Mouse (Mus musculus): Measurements from ENCODE around the gene Pfn4. TPM values are rescaled to one million over a fixed set of nuclear protein-coding genes. Genes with fewer than 3 reads are reported as not detected.
"Not testable (repeated sequence)": the region's sequence is repeated elsewhere in the genome, so short reads cannot be mapped to it uniquely, and the experiment has no call there.

Pfn4 gene
- polyA plus RNA-seq (2021), result 0.53 TPM

DNA sequence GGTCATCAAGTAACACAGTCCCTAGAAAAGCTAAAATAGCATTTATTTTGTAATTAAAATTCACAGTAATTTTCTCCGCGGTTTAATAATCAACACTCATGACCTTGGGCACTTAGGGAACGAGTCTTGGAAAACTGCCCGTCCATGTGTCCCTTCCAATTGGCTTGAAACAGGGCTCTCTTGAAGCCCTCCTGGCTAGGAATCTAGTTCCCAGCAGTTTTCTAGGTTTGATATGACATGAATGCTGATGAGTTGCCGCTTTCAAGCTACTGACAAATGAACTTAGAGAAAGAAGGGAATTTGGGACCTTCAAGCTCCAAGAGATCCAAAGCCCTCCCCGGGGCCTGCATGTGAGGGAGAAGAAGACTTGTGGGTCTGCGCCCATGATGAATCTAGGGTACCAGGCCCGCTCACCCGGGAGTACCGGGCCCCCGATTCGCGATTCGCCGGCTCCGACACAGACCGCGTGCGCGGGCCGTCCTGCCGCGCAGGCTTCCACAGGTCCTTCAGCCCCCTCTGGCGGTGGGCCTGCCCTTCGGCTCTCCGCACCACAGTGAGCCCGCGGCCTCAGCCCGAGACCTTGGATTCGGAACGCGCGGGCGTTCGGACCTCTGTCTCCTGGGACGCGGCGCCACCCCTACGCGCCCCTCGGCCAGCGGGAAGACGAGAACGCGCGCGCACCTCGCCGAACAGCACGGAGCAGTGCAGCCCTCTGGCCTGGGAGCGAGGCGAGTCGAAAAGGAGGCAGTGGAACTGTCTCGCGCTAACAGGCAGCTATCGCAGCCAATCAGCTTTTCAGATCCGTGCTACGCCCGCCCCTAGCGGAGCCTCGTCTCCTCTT, at the start of gene Pfn4, which contains the start of gene Fam228b:
Gene Pfn4, plus strand, starts transcription at position 531 of the 841 bp plus-strand sequence.
Gene Fam228b, minus strand, starts transcription at position 776 of the 841 bp plus-strand sequence.
- CTCF ChIA-PET, result interaction anchor here (0.7 to 1.9 kb wide), 9 partner anchors 9 to 842 kb away, joined by 3 to 8 read pairs (median 4); no protein-coding TSS in a partner anchor
- POLR2A ChIA-PET, result interaction anchor here (0.9 kb wide), 1 partner anchor 48 kb away, joined by 3 read pairs; the partner anchor contains the start of gene Sf3b6
- peak; percentile 100 for TF ChIP-seq CTCF (IDR thresholded peaks at IDR 0.05)
- peak; percentile 30 for DNase-seq (ENCODE audit: low read depth, low spot score)
- in situ Hi-C loops (cut with MboI; ENCODE audit: low pct_unique_long_range_greater_than_20kb), result no loop called here
- H3K27me3 ChIP-seq, result no peaks in the 10 kb centered on the region
- ATAC-seq, result peak; percentile 98

DNA sequence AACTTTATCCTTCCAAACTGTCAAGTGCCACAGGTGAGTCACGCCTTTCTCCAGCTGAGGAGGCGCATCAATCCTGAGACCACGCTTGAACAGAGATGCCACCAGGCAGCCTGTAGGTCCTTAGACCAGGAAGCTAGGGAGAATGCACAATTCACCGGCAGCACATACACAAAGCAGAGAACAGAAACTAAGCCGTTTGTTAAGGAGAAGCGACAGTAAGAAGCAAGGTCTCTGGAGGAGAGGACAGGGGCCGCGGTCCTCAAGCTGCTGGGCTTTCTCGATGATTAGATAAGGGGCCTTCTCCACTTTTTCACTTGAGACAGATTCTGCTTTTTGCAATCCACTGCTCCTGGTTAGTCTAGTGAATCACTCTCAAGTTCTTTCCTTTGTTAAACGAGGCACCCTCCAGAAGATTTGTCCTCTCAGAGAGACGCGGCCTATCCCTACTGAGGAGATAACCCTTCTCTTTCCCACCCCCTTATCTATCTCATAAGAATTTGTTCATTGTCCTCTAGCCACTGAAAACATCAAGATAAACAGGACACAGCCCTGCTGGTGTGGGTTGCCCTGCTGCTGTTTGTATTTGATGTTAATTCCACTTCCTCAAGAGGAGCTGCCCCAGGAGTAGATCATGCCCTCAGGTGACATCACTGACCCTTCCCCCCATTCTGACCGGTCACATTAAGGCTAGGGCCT, 49.6 kb upstream of the Pfn4 start:
- DNase-seq (ENCODE audit: low read depth, low spot score) (no peak), ATAC-seq (no peak)
- peaks cover 5% of the 10 kb centered on the region for H3K27me3 ChIP-seq
- no peak for TF ChIP-seq CTCF (IDR thresholded peaks at IDR 0.05)
- ChIA-PET CTCF (interaction anchor here (1.8 kb wide), 1 partner anchor 8 kb away, joined by 4 read pairs; no protein-coding TSS in a partner anchor), POLR2A (no interaction called here)
- in situ Hi-C loops (cut with MboI; ENCODE audit: low pct_unique_long_range_greater_than_20kb), result no loop called here

GRCm38 (mm10) chr12:4719762-4720754, 48.8 kb upstream of the Pfn4 start:
- peaks cover 10% of the 10 kb centered on the region for H3K27me3 ChIP-seq
- ATAC-seq, result no peak
- in situ Hi-C loops (cut with MboI; ENCODE audit: low pct_unique_long_range_greater_than_20kb), result no loop called here
- CTCF ChIA-PET, result no interaction called here
- DNase-seq (ENCODE audit: low read depth, low spot score), result no peak
- no peak for TF ChIP-seq CTCF (IDR thresholded peaks at IDR 0.05)
- POLR2A ChIA-PET, result no interaction called here

DNA sequence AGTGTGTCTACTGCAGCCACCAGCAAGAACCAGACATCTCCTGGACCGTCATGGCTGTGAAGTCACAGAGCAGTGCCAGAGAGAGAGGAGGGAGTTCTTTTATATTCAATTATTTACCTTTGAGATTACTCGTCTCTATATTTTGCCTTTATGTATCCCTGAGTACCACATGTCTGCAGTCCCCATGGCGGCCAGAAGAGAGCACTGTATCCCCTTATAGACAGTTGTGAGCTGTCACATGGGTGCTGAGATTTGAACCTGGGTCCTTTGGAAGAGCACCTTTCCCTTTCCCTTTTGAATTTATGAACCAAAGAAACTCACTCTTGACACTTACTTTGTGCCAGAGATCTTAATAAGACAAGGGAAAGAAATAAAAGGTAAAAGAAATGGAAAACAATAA, 39.7 kb upstream of the Pfn4 start:
- H3K27me3 ChIP-seq, result peaks cover 36% of the 10 kb centered on the region
- TF ChIP-seq CTCF (IDR thresholded peaks at IDR 0.05), result no peak
- in situ Hi-C loops (cut with MboI; ENCODE audit: low pct_unique_long_range_greater_than_20kb), result no loop called here
- ChIA-PET CTCF (no interaction called here), POLR2A (no interaction called here)
- DNase-seq (ENCODE audit: low read depth, low spot score), result no peak
- ATAC-seq, result no peak

GRCm38 (mm10) chr12:4731629-4732028, 37.2 kb upstream of the Pfn4 start:
- CTCF ChIA-PET, result no interaction called here
- in situ Hi-C loops (cut with MboI; ENCODE audit: low pct_unique_long_range_greater_than_20kb), result no loop called here
- DNase-seq (ENCODE audit: low read depth, low spot score), result no peak

GRCm38 (mm10) chr12:4732332-4732731, 36.5 kb upstream of the Pfn4 start:
- in situ Hi-C loops (cut with MboI; ENCODE audit: low pct_unique_long_range_greater_than_20kb), result no loop called here
- H3K27me3 ChIP-seq, result peaks cover 33% of the 10 kb centered on the region
- POLR2A ChIA-PET, result no interaction called here
- no peak for DNase-seq (ENCODE audit: low read depth, low spot score)
- no peak for ATAC-seq
- CTCF ChIA-PET, result no interaction called here
- TF ChIP-seq CTCF (IDR thresholded peaks at IDR 0.05), result no peak

More at GRCm38 (mm10) chr12:4731629-4732028, 37.2 kb upstream of the Pfn4 start:
- H3K27me3 ChIP-seq, result peaks cover 32% of the 10 kb centered on the region
- no peak for ATAC-seq
- POLR2A ChIA-PET, result interaction anchor here (0.6 kb wide), 1 partner anchor 940 kb away, joined by 5 read pairs; no protein-coding TSS in a partner anchor
- TF ChIP-seq CTCF (IDR thresholded peaks at IDR 0.05), result no peak

GRCm38 (mm10) chr12:4738031-4738576, 30.7 kb upstream of the Pfn4 start, which contains the start of gene Fam228a:
TSS of gene Fam228a (minus strand) at chr12:4738430.
- peaks cover 16% of the 10 kb centered on the region for H3K27me3 ChIP-seq
- ATAC-seq, result no peak
- POLR2A ChIA-PET, result no interaction called here
- in situ Hi-C loops (cut with MboI; ENCODE audit: low pct_unique_long_range_greater_than_20kb), result no loop called here
- DNase-seq (ENCODE audit: low read depth, low spot score), result no peak
- CTCF ChIA-PET, result no interaction called here
- no peak for TF ChIP-seq CTCF (IDR thresholded peaks at IDR 0.05)

DNA sequence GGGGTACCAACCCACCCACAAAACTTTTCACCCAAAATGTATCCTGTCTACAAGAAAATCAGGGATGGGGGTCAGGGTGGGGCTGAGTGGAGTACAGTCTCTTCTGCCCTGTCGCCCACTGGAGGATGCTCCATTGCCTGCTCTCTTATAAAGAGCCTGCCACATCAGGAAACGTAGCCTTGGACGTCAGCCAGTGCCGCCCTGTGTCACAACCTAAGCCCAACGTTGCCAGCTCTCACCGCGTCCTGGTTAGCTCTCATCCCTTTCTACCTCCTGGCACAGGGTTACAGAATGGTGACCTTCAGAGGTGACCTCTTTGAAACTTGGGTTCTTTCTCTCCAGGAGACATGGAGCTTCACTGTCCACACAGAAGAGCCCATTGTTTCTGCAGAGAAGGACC, 28.0 kb upstream of the Pfn4 start:
- no peak for TF ChIP-seq CTCF (IDR thresholded peaks at IDR 0.05)
- in situ Hi-C loops (cut with MboI; ENCODE audit: low pct_unique_long_range_greater_than_20kb), result no loop called here
- ATAC-seq, result no peak
- ChIA-PET CTCF (no interaction called here), POLR2A (no interaction called here)
- DNase-seq (ENCODE audit: low read depth, low spot score), result no peak
- H3K27me3 ChIP-seq, result peaks cover 9% of the 10 kb centered on the region

GRCm38 (mm10) chr12:4742183-4742582, 26.6 kb upstream of the Pfn4 start:
- TF ChIP-seq CTCF (IDR thresholded peaks at IDR 0.05), result no peak
- no peak for ATAC-seq
- CTCF ChIA-PET, result interaction anchor here (1.5 kb wide), 1 partner anchor 27 kb away, joined by 4 read pairs; the partner anchor contains the start of gene Fam228b
- POLR2A ChIA-PET, result no interaction called here
- in situ Hi-C loops (cut with MboI; ENCODE audit: low pct_unique_long_range_greater_than_20kb), result no loop called here
- no peaks in the 10 kb centered on the region for H3K27me3 ChIP-seq
- no peak for DNase-seq (ENCODE audit: low read depth, low spot score)

- in situ Hi-C loops (cut with MboI; ENCODE audit: low pct_unique_long_range_greater_than_20kb), result no loop called here
- TF ChIP-seq CTCF (IDR thresholded peaks at IDR 0.05), result no peak
- POLR2A ChIA-PET, result no interaction called here
- CTCF ChIA-PET, result no interaction called here
- peaks cover 6% of the 10 kb centered on the region for H3K27me3 ChIP-seq
- ATAC-seq (no peak), DNase-seq (ENCODE audit: low read depth, low spot score) (no peak)
These were observed 24.3 kb upstream of the Pfn4 start for GRCm38 (mm10) chr12:4744486-4744885.

DNA sequence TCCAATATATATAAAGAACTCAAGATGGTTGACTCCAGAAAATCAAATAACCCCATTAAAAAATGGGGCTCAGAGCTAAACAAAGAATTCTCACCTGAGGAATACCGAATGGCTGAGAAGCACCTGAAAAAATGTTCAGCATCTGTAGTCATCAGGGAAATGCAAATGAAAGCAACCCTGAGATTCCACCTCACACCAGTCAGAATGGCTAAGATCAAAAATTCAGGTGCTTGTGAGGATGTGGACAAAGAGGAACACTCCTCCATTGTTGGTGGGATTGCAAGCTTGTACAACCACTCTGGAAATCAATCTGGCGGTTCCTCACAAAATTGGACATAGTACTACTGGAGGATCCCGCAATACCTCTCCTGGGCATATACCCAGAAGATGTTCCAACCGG, 14.4 kb upstream of the Pfn4 start:
- ATAC-seq; POLR2A ChIA-PET; in situ Hi-C loops (cut with MboI; ENCODE audit: low pct_unique_long_range_greater_than_20kb); H3K27me3 ChIP-seq; DNase-seq (ENCODE audit: low read depth, low spot score); CTCF ChIA-PET: not testable (repeated sequence)
